ENCODE assay signal across 19 mouse cellular contexts in the genomic region with DNA sequence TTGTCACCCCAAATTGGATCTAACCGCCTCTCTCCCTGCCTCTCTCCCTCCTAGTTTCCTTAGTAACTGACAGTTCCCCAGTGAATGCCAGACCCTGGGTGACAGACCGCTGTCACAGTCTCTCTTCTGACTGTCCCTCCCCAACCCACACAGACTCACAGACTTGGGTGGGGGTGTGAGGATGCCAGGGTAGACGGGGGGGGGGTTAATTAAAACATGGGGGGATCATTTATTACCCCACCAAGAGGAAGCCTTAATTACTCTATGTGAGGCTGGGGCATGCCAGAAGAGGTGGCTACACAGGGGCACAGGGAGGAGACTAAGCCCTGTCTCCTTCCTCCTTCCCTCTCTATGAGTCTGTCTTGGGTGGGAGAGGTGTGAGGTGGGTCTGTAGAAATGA.
DNase-seq lines count a peak whose midpoint lies in the region; ATAC-seq lines count a peak whose summit lies in the region.
"Had no signal": no experiment of that assay in that cellular context is flagged by ENCODE, and none has a peak within 500 bp of the region (broad histone marks: within the 10 kb centered on the region; RNA-seq: fewer than 3 reads in every experiment).

No protein-coding gene starts in this region.

- DNase-seq in heart, adult 11 months = peak; percentile 64
- DNase-seq in heart, postnatal 10 days = no peak
- DNase-seq in layer of hippocampus, adult 9-11 months = peak; percentile 25
- no peak for DNase-seq in layer of hippocampus, adult 9-10 months (ENCODE audit: low spot score)
- DNase-seq in retina, postnatal 1 day = peak; percentile 61
- DNase-seq: adrenal gland, postnatal 14 days; cerebellum, adult 2 months; gastrocnemius, adult 2 months; gastrocnemius, postnatal 25 days; heart, postnatal 4 days had no signal

- whole genome bisulfite sequencing in neural tube, embryonic 13.5 days = 25% methylated on average over 3 of the region's 3 CpGs
- 28% methylated on average over 3 of the region's 3 CpGs for WGBS in neural tube, embryonic 15.5 days

- peaks cover 22% of the 10 kb centered on the region for H3K4me1 ChIP-seq in neural tube, embryonic 13.5 days (replicated peaks)
- peaks cover 15% of the 10 kb centered on the region for H3K4me1 ChIP-seq in neural tube, embryonic 15.5 days

- no peaks in the 10 kb centered on the region; the same call in 1 of the 2 replicates for H3K27me3 ChIP-seq in neural tube, embryonic 13.5 days
- H3K27me3 ChIP-seq in neural tube, embryonic 15.5 days (replicated peaks) = peaks cover 3% of the 10 kb centered on the region; the same call in 1 of the 2 replicates
- H3K27me3 ChIP-seq: hindbrain, embryonic 15.5 days had no signal

- no peaks in the 10 kb centered on the region for H3K36me3 ChIP-seq in neural tube, embryonic 13.5 days
- no peaks in the 10 kb centered on the region for H3K36me3 ChIP-seq in neural tube, embryonic 15.5 days
- H3K36me3 ChIP-seq: embryonic facial prominence, embryonic 10.5 days; heart, embryonic 13.5 days; hindbrain, embryonic 15.5 days had no signal

- ATAC-seq in neural tube, embryonic 13.5 days (ENCODE audit: low read depth) = peak; percentile 44; the same call in 1 of the 2 replicates
- no peak for ATAC-seq in neural tube, embryonic 15.5 days (ENCODE audit: low FRiP score)
- no peak for ATAC-seq in frontal cortex, adult (ENCODE audit: low TSS enrichment)
- ATAC-seq: activated CD4-positive, CD25-positive, alpha-beta regulatory T cell, adult 4 months; inflammation-experienced regulatory T-cells, adult 6 months; Patski had no signal

- H3K9ac ChIP-seq in neural tube, embryonic 13.5 days = no peak overlapping the region
- H3K9ac ChIP-seq in neural tube, embryonic 15.5 days (replicated peaks) = no peak overlapping the region
- H3K9ac ChIP-seq: heart, embryonic 13.5 days; hindbrain, embryonic 15.5 days had no signal

- no peak overlapping the region for H3K4me3 ChIP-seq in neural tube, embryonic 13.5 days
- H3K4me3 ChIP-seq in neural tube, embryonic 15.5 days (replicated peaks) = no peak overlapping the region
- H3K4me3 ChIP-seq: embryonic facial prominence, embryonic 10.5 days; gastrocnemius, adult 2 months; heart, embryonic 13.5 days; hindbrain, embryonic 15.5 days had no signal

- intact Hi-C loops in heart, postnatal 10 days (cut with DNase I) = loop anchor here (5.0 to 10.0 kb wide), 3 partner anchors 75 to 797 kb away; a partner anchor contains a TSS

- no peak overlapping the region for H3K27ac ChIP-seq in neural tube, embryonic 13.5 days (replicated peaks)
- no peak overlapping the region for H3K27ac ChIP-seq in neural tube, embryonic 15.5 days (replicated peaks)
- H3K27ac ChIP-seq: embryonic facial prominence, embryonic 10.5 days; gastrocnemius, adult 2 months; heart, embryonic 13.5 days; hindbrain, embryonic 15.5 days had no signal

- H3K4me2 ChIP-seq in neural tube, embryonic 13.5 days = no peak overlapping the region
- no peak overlapping the region for H3K4me2 ChIP-seq in neural tube, embryonic 15.5 days
- H3K4me2 ChIP-seq: heart, embryonic 13.5 days; hindbrain, embryonic 15.5 days had no signal

- H3K9me3 ChIP-seq in neural tube, embryonic 13.5 days = no peaks in the 10 kb centered on the region
- no peaks in the 10 kb centered on the region for H3K9me3 ChIP-seq in neural tube, embryonic 15.5 days (replicated peaks)
- H3K9me3 ChIP-seq: embryonic facial prominence, embryonic 10.5 days; heart, embryonic 13.5 days; hindbrain, embryonic 15.5 days had no signal

Comparison
In these comparisons a context has a peak if more than half of its experiments do, and no peak if none do; other contexts are left out.
1. DNase-seq: peak in heart, adult 11 months (single experiment), layer of hippocampus, adult 9-11 months (single experiment) and retina, postnatal 1 day (single experiment); none in heart, postnatal 10 days (0 of 2) and layer of hippocampus, adult 9-10 months (single experiment).